Mouse (Mus musculus) left cerebral cortex, adult 9 months (tissue): ENCODE results near the gene Mdc1.
A peak's percentile ranks its signal among the peaks of the same experiment; 100 is the strongest.

ENCODE experiments used
- DNase-seq, 2 experiments: peaks; one replicate each; pipeline ENCODE4 v3.0.0; 2022; ENCODE audit warnings: low spot score in 2 of 2

Gene Mdc1

DNA sequence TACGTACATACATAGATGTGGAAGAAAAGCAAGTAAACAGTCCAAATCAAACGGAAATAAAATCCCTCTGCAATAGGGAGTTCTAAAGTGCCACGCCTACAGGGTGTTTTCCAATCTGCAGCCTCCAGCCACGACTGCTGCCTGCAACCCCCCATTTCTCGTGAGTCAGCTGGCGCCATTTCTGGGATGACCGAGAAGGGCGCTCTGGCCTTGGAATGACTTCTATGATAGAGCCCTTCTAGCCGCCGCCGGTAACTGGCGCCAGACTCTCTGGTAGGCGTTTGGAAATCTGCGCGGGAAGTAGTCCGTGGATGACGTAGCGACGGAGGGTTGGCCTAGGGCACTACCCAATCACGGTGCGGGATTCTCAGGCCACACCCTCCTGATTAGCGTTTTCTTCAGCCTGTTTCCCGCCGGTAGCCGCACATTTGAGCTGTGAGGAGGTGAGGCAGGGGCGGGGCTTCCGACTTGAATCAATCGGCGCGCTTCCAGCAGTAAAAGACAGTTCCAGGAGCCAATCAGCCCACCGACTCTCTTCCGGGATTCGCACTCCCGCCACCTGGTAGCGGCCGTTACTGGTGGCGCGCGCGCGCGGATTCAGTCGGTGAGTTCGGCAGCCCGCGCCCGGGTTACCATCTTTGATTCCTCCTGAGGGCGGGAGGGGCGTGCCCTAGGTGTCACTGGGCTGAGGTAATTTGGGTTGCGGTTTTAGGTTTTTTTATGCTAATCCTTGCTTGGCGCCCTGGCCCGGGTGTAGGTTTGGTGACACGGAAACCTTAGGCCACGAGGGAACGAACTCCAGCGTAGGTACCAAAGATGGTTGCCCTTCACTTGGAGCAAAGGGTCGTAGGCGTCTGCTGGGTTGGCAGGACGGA, at the start of gene Mdc1:
TSS of gene Mdc1 (plus strand) at position 440 of the 875 bp plus-strand sequence.
- DNase-seq: peak; percentile 99 to 100

DNA sequence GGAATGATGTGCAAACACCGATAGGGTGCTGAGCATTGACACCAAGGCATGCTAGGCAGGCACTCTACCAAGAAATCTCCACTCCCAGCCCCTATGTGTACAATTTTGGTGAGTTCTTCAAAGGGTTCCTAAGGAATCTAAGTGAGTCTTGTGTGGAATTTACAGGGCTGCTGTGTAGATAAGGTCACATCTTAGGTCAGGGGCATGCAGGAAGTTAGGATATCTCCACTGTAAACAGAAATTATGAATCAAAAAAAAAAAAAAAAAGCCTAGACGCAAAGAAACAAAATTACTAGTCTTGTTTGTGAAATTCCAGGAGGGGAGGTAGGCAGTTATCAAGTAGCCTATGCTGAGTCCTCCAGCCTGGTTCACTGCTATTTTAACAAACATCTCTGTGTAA, 48.5 kb upstream of the Mdc1 start:
- no peak for DNase-seq

DNA sequence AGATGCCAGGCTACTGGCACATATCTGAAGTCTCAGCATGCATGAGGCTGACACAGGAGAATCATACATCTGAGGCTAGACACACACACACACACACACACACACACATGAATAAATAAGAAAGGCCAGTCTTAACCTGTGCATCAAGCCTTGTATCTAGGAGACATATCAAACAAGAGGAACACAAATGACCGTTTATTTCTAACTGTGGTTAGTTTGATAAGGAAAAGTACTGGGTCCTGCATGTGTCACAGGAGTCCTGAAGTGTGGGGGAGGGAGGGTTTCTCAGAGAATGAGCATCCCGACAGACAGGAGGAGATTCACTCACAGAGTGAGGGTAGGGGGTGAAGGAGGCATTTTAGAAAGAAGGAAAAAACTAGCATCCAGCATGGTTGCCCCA, 46.2 kb upstream of the Mdc1 start:
- DNase-seq: no peak

DNA sequence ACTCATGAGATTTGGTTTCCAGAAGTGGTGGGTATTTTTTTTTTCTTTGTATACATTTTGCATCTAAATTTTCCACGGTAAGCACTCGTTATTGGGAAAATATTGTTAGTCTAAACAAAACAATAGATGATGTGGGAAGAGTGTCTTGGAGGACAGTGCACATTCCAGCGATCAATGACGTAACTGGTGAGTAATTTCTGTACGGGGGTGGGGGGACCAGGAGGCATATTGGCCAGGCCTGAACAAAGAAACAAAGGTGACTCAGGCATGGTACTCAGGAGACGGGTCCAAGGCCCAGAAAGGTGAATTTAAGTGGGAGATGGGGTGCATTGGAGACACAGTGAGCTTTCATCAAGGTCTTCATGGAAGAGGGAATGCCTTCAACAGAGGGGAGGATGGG, 45.7 kb upstream of the Mdc1 start:
- no peak for DNase-seq

DNA sequence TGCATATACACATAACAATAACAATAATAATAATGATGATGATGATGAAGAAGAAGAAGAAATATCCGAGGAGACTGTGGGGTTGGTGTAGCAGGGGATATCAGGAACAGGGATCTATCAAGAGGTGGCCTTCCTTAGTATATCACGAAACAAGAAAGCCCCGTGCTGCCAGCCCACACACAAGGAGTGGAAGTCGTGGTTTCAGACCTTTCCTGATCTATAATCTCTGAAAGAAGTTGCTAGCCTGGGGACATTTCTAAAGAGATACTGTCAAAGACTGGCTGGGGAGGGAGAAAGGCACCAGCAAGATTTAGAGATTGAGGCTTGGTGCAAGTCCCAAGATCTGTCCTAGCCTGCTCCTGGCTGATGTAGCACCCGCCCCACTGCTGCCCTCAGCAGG, 44.5 kb upstream of the Mdc1 start:
- no peak for DNase-seq

DNA sequence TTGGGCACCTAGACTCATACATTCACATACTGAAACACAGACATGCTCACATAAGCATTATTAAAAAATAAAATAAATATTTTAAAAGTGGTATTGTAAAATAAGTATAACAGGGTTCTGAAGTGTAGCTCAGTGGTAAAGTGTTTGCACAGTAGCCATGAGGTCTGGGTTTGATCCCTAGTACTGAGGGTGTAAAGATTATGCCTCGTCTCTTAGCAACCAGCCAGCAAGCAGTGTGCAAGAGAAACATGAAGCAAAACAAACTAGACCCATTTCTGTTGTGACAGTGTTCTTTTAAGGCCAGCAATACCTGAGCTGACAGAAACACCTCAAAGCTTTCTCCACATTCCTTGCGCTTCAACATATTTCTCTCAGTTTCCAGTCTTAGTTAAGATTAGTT, 40.4 kb upstream of the Mdc1 start:
- no peak for DNase-seq

DNA sequence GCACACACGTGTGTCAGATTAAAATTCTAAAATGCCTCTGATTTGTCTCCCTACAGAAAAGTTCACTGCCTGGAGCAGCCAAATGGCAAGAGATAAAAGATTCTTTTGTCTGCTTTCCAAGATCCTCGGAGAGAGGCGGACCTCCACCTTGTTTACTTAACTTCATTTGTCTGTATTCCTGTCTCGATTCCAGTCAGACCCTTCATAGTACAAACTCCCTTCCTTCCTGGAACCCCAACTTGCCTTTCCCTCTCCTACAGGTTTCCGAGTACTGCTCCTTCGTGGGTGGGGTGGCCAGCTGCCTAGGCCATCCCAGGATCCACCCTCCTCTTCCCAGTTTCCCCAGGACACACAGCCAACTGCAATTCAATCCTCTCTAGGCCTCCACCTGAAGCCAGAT, 38.3 kb upstream of the Mdc1 start:
- DNase-seq: no peak

DNA sequence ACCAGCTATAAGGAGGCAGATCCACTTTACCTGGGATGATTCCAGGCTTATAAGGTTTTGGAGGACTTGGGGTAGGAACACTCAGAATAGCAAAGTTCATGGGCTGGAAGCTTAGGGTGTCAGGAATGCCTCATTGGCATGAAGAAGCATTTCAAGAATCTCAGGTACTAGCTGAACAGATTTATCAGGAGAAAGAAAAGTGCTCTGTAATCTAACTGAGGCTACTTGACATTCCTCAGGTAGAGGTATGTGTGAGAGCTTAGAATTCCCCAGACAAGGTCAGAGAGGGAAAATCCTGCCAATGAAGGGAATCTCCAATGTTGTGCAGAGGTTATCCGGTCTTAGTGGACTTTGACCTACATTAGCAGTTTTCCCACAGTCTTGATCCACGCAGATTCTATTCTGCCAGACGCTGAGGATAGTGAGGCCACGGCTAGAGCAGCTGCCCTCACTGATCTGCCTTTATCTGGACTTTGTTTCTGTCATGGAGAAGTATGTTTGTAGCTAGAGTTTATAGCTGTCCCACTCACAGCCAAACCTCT, 37.4 kb upstream of the Mdc1 start:
- DNase-seq: no peak

DNA sequence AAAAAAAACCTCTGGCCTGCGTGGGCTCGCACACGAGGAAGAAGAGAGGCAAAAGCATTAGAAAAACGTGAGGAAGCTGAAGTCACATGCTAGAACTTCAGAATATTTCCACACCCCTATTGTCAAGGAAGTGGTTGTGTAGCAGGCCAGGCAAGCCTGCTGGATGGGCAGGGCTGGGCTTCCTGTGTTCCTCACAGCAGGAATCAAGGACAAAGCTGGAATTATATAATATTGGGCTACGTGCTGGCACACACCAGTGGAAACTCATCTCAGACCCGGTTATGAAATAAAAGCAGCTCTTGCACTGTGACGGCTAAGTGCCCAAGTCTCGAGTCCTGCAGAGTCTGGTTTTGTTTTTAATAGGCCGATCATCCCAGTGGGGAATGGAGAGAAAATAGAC, 33.2 kb upstream of the Mdc1 start:
- DNase-seq: no peak

DNA sequence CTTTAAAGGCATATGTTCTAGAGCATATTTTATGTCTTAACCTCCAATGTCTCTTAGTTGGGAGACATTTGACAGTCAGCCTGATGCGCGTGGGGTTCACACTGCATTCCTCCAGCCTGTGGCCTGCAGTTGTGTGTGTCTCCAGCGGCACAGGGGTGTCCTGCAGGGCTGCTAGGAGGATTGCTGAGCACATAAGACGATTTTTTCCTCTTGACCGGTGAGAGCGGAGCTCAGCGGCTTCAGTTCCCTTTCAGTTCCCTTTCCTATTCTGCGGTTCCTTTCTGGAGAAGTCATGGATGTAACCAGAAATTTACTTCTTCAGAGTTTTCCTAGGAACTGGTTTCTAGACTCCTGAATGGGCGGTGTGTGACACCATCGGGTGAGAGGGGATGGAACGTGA, 31.9 kb upstream of the Mdc1 start:
- no peak for DNase-seq

DNA sequence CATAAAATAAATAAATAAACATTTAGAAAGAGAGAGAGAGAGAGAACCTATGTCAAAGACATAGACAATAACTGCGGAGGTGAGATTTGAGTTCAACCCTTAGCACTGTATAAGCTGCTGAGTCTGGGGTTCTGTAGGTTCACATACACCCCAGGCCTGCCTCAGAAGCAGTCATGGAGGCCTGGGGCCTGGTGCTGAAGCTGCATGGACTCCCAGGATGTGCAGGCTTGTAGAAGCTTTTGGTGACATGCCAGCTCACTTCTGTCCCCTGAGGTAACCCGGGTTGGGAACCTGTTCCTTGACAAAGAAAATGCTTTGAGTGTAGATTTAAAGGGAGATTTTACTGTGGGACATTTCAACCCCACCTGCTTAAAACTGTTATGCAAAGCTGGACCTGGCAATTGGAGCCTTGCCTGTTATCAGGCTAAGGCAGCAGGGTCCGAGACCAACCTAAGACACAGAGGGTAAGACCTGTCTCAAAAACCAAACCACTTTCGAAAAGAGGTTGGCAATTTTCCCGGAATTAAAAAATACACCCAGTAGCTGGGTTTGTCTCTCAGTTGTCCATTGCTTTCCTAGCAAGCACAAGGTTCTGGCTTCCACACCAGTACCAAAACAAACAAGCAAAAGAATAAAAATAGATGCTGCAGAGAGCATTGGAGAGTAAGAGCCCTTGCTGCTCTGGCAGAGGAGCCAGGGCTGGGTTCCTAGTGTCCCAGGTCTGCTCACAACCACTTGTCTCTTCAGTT, 30.2 kb upstream of the Mdc1 start:
- DNase-seq: no peak

DNA sequence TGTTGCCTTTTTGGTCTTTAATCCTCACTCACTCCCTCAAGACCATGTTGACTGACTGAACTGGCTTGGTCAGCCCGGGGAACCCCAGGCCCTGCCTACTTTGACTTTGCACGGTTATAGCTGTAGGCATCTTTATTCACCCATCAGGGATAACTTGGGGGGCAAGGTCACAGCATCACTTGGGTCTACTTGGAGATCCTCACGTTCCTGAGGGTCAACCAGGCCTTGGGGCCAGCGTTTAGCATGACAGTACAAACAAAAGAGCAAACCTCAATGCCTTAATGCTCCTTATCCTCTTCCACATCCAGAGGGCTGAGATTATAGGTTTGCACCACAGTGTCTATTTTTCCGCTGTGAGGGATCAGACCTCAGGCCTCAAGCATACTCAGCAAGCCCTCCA, 29.0 kb upstream of the Mdc1 start:
- no peak for DNase-seq

DNA sequence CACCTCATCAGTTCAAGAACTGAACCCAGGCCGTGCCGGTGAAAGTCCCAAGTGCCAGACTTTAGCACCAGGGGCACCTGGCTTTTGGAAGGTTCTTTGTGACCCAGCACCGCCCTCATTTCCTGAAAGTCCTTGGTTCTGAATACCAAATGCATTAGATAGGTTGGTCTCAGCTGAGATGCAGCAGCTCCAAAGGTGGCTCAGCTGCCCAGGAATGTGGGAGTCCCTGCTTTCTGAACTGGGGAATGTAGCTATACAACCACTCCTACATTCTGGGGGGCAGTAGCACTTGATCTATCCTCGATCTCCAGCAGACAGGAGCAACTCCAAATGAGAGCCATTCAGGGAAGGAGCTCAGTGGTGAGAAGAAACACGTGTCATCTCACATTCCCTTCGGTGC, 28.6 kb upstream of the Mdc1 start:
- no peak for DNase-seq

DNA sequence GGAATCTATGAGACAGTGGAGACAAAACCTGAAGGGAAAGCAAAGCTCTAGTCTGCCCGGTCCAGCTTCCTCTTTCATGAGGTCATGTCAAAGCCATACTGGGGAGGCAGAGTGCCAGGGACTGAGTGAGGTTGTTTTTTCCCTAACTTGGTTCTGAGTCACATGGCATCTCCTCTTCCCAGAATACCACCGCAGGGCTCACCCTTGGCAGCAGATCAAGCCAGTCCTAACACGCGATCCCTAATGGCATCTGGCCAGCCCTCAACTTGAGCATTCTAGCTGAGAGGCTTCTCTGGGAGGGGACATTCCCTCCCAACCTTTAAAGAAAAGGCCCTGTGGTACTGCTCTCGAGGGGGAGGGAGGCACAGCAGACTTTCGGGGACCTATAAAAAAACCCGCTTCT, 28.1 kb upstream of the Mdc1 start:
- DNase-seq: peak in 1 of 2 experiments; percentile 79

DNA sequence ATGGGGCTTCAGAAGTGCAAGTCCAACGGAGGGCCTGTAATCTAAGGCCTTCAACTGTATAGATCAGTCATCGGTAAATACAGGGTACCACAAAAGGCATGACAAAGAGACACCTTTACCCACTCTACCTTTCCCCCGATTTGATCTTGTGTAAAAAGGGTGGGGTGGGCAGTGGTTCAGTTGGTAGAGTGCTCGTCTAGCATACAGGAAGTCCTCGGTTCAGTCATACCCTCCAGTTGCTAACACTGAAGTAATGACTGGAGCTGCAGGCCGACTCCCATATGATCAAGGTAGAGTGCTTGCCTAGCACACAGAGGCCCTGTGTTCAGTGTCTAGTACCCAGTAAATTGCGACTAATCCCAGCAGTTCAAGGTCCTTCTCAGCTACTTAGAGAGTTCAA, 27.7 kb upstream of the Mdc1 start:
- DNase-seq: no peak

DNA sequence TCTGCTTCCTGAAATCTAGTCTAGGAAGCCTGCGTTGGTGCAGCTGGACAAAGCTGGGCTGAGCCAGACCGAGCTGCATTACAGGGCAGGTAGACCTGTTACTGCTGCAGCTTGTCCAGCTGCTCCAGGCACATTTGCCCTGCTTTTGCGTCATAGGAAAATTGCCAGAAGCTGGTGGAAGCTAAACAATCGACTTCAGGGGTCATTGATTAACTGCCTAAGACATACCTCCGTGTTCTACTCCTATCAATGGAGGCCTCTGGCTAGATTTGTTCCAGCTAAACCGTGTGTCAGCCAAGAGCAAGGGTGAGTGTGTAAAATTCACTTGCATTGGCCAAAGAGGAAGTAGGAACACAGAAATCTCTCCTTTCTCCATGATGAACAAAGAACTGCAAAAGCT, 26.6 kb upstream of the Mdc1 start:
- no peak for DNase-seq

DNA sequence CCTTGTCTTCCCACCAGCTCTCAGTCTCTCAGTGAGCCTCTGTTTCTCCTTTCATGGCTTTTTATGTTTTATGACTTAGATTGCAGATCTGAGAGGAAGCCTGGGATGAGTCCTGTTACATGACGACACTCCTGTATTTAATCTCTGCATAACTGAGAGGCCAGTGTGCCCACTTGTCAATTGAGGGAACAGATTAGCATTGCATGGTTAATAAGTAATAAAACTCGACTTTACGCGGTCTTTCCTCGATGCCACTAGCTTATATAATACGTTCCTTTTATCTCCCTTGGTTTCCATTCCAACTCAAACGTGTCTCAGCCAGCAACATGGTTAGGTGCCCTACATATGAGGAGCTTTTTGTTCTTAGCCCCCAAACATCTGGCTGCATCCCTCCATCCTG, 25.5 kb upstream of the Mdc1 start:
- DNase-seq: no peak

DNA sequence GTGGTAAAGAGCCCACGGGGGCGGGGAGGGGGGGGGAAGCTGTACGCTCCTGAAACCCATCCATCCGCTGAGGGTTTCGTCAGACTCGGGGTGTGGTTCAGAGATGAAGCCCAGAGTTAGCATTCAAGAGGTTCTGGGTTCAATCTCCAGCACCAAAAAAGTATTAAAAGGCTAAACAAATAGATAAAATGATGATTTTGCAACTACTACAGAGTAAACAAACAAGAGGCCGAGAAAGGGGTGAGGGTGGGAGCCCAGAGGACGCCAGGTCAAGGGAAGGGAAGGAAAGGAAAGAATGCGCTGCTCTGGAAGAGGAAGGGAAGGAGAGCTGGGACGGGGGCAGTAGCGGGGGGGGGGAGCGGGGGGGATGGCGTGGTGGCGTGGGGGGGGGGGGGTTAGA, 24.6 kb upstream of the Mdc1 start:
- no peak for DNase-seq

DNA sequence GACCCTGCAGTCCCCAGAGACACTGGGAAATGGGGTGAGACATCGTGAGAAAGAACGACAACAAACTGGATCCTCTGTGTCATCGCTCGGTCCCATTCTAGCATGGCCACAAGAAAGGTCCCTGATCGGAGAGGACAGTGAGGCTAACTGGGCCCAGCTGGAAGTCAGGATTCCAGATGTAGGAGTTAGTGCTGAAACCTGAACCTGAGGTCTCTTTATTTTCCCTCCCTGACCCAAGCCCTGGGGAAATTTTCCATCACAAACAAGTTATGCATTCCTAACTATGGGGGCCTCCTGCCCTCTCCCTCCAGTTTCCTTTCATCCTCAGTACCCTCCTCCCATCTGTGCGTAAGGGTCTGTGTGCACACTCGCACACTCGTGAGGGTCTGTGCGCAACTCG, 24.1 kb upstream of the Mdc1 start:
- no peak for DNase-seq

DNA sequence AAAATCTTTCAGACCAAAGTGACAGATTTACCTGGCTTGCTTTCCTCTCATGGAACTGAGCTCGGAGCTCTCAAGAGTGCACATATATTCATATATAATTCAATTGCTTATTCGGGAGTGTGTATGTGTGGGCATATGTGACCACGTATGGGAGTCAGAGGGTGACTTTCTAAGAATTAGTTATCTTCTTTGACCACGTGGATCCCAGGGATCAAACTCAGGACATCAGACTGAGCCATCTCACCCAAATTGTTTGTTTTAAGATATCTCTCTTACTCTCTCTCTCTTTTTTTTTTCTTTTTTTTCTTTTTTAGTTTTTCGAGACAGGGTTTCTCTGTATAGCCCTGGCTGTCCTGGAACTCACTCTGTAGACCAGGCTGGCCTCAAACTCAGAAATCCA, 21.2 kb upstream of the Mdc1 start:
- DNase-seq: no peak

DNA sequence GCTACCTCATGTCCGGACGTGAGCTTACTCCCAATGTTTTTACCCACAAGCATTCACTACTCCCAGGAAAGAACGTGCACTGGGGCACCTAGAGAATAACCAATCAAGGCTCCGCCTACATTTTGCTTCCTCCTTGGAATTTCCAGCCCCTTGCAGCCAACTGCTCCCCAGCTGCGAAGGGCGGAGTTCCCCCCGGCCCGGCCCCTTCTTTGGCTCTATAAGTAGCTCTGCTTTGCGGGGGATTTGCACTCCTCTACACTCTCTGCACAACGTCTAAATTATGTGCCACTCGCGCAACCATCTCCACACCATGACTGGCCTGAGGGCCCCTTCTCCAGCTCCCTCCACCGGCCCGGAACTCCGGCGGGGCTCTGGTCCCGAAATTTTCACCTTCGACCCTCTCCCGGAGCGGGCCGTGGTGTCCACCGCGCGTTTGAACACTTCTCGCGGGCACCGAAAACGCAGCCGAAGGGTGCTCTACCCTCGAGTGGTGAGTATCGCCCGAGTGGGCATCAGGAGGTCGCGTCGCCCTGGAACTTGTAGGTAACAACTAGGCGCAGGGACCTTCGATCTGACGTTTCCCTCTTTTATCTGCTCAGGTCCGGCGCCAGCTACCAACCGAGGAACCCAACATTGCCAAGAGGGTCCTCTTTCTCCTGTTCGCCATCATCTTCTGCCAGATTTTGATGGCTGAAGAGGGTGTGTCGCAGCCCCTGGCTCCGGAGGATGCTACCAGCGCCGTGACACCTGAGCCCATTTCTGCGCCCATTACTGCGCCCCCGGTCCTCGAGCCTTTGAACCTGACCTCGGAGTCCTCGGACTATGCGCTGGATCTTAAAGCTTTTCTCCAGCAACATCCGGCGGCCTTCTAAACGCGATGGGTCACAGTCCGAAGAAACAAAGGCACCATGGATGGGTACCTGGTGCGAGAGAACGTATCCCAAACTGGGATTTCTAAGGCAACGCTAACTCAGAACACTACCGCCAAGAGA, 19.6 kb upstream of the Mdc1 start, which contains the start of gene Ier3:
TSS of gene Ier3 (plus strand) at position 246 of the 992 bp plus-strand sequence.
- DNase-seq: peak in 1 of 2 experiments; percentile 69

DNA sequence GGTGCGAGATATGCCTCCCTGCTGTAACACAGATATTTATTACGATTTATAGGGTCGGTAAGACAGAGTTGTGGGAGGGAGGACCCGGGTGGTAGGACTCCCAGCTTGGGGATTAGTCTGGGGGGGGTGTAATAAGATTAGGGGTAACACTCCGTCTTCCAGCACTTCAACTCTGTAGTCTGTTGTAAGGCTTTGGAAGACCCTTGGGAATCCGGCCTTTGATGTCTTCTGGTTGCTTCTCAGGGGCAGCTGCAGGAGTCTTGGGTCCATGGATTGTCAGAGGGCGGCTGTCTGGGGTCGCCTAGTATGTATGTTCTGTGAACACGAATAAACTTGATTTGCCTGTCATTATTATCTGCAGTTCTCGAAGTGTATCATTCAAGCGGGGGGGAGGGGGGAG, 18.8 kb upstream of the Mdc1 start:
- DNase-seq: no peak
